8 mouse cellular contexts compared by ENCODE assay signal in the genomic region with DNA sequence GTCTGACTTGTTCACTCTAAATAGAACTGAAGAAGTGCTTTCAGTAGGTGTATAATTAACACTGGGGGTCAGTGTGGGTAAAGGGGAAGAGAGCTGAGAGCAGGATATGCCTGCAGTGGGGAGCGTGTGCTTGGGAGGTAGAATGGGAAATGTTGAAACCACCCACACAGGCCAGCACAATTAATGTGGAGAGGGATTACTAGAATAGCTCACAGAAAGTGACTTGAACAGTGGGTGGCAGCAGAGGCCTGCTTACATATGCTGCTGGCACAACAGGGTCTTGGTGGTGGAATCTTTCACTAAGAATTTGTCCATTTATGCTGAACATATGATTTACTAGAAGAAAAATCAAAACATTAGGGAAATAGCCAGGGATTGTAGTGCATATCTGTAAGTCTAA. TPM values are rescaled to one million over a fixed set of nuclear protein-coding genes. Genes with fewer than 3 reads are reported as not detected.
DNase-seq lines count a peak whose midpoint lies in the region; ATAC-seq and TF ChIP-seq lines count a peak whose summit lies in the region.

No protein-coding gene starts in this region.

- H3K4me2 ChIP-seq in heart, embryonic 11.5 days, result peak overlapping the region; percentile 78
- H3K4me2 ChIP-seq in kidney, postnatal 0 days (ENCODE audit: low read length), result peak overlapping the region; percentile 85
- H3K4me2 ChIP-seq in liver, embryonic 14.5 days (ENCODE audit: low read depth), result peak overlapping the region; percentile 80
- peak overlapping the region; percentile 82 for H3K4me2 ChIP-seq in neural tube, embryonic 12.5 days (replicated peaks)

- peak; percentile 72 for TF ChIP-seq CTCF in kidney, postnatal 0 days (IDR thresholded peaks at IDR 0.05; ENCODE audit: low read depth)
- peak; percentile 69 for TF ChIP-seq CTCF in liver, embryonic 14.5 days (IDR thresholded peaks at IDR 0.05; ENCODE audit: low read depth)

- H3K27ac ChIP-seq in heart, embryonic 11.5 days (ENCODE audit: low read depth, low read length), result no peak overlapping the region
- no peak overlapping the region for H3K27ac ChIP-seq in kidney, postnatal 0 days
- no peak overlapping the region for H3K27ac ChIP-seq in liver, embryonic 14.5 days
- H3K27ac ChIP-seq in neural tube, embryonic 12.5 days, result no peak overlapping the region

- H3K27me3 ChIP-seq in heart, embryonic 11.5 days (ENCODE audit: control insufficient read depth, insufficient read depth, low read length), result no peaks in the 10 kb centered on the region
- H3K27me3 ChIP-seq in kidney, postnatal 0 days (ENCODE audit: insufficient read depth, low read length), result no peaks in the 10 kb centered on the region
- H3K27me3 ChIP-seq in liver, embryonic 14.5 days (ENCODE audit: control insufficient read depth, insufficient read depth, low read length), result no peaks in the 10 kb centered on the region
- no peaks in the 10 kb centered on the region for H3K27me3 ChIP-seq in neural tube, embryonic 12.5 days (replicated peaks)

- H3K9ac ChIP-seq in heart, embryonic 11.5 days (ENCODE audit: low read depth, low read length), result no peak overlapping the region
- H3K9ac ChIP-seq in kidney, postnatal 0 days (ENCODE audit: low read depth, low read length), result no peak overlapping the region
- no peak overlapping the region for H3K9ac ChIP-seq in liver, embryonic 14.5 days (replicated peaks)
- peak overlapping the region; percentile 49 for H3K9ac ChIP-seq in neural tube, embryonic 12.5 days

- H3K4me3 ChIP-seq in heart, embryonic 11.5 days (ENCODE audit: low read depth, low read length), result peak overlapping the region; percentile 75; the same call in 1 of the 2 replicates
- peak overlapping the region; percentile 92; the same call in 1 of the 2 replicates for H3K4me3 ChIP-seq in kidney, postnatal 0 days (replicated peaks; ENCODE audit: low read depth, low read length)
- peak overlapping the region in 1 of 2 experiments; percentile 72; a peak in 2 of 4 replicates for H3K4me3 ChIP-seq in liver, embryonic 14.5 days (ENCODE audit: insufficient read depth in 1 of 2, low read depth in 2 of 2, low read length in 2 of 2)
- peak overlapping the region; percentile 73 for H3K4me3 ChIP-seq in neural tube, embryonic 12.5 days

- ATAC-seq in heart, embryonic 11.5 days (replicated peaks; ENCODE audit: insufficient number of reproducible peaks, low FRiP score, low TSS enrichment), result no peak
- no peak for ATAC-seq in kidney, postnatal 0 days (replicated peaks; ENCODE audit: low FRiP score, low read depth)
- ATAC-seq in liver, embryonic 14.5 days (ENCODE audit: insufficient read depth), result no peak
- no peak for ATAC-seq in neural tube, embryonic 12.5 days (ENCODE audit: low FRiP score, low read depth)

- peak; percentile 37 for DNase-seq in urinary bladder, postnatal 14 days (ENCODE audit: low spot score)
- no peak for DNase-seq in urinary bladder, adult 18-20 months (ENCODE audit: low spot score in 2 of 2)
- DNase-seq in embryo, embryonic 10.5 days (ENCODE audit: low spot score), result peak; percentile 69
- peak; percentile 87 for DNase-seq in kidney, postnatal 0 days (ENCODE audit: low spot score)
- DNase-seq in liver, embryonic 14.5 days (ENCODE audit: low read depth in 3 of 3, low spot score in 3 of 3), result no peak
- no peak for DNase-seq in yolk sac, embryonic 10.5 days (ENCODE audit: low spot score)

- peaks cover 39% of the 10 kb centered on the region for H3K4me1 ChIP-seq in heart, embryonic 11.5 days (ENCODE audit: control insufficient read depth, insufficient read depth, low read length)
- peaks cover 29% of the 10 kb centered on the region for H3K4me1 ChIP-seq in kidney, postnatal 0 days (replicated peaks; ENCODE audit: insufficient read depth, low read length)
- H3K4me1 ChIP-seq in liver, embryonic 14.5 days (replicated peaks; ENCODE audit: control insufficient read depth in 2 of 2, insufficient read depth in 2 of 2, low read length in 1 of 2), result peaks cover 28 to 35% of the 10 kb centered on the region in 2 experiments
- peaks cover 47% of the 10 kb centered on the region for H3K4me1 ChIP-seq in neural tube, embryonic 12.5 days

- H3K9me3 ChIP-seq in heart, embryonic 11.5 days (replicated peaks; ENCODE audit: control insufficient read depth, low read length), result no peaks in the 10 kb centered on the region
- H3K9me3 ChIP-seq in kidney, postnatal 0 days (replicated peaks; ENCODE audit: low read length), result no peaks in the 10 kb centered on the region
- H3K9me3 ChIP-seq in liver, embryonic 14.5 days (ENCODE audit: control insufficient read depth, low read length), result no peaks in the 10 kb centered on the region
- no peaks in the 10 kb centered on the region for H3K9me3 ChIP-seq in neural tube, embryonic 12.5 days

- no peak for TF ChIP-seq EP300 in liver, embryonic 14.5 days (IDR thresholded peaks at IDR 0.05; ENCODE audit: low read depth)

- peaks cover 16% of the 10 kb centered on the region for H3K36me3 ChIP-seq in heart, embryonic 11.5 days (ENCODE audit: control insufficient read depth, insufficient read depth, low read length)
- peaks cover 22% of the 10 kb centered on the region for H3K36me3 ChIP-seq in kidney, postnatal 0 days (ENCODE audit: insufficient read depth, low read length)
- peaks cover 30% of the 10 kb centered on the region for H3K36me3 ChIP-seq in liver, embryonic 14.5 days (replicated peaks; ENCODE audit: control insufficient read depth, insufficient read depth, low read depth)
- H3K36me3 ChIP-seq in neural tube, embryonic 12.5 days, result peaks cover 25% of the 10 kb centered on the region

- 21% methylated on average over 1 of the region's 1 CpGs for WGBS in heart, embryonic 11.5 days (ENCODE audit: insufficient replicate concordance)
- 4% methylated on average over 1 of the region's 1 CpGs for WGBS in kidney, postnatal 0 days
- 29% methylated on average over 1 of the region's 1 CpGs for WGBS in liver, embryonic 14.5 days (ENCODE audit: insufficient replicate concordance)
- 8% methylated on average over 1 of the region's 1 CpGs for WGBS in neural tube, embryonic 12.5 days

RNA-seq across cellular contexts. Expression of a gene that starts 2.2 kb away (rescaled TPM):
- 13.4 and 18.8 TPM in 2 replicates for polyA plus RNA-seq in heart, embryonic 11.5 days (2014; fragmentation: Nextera tagmentation; extraction: Ambion mirVana)
- polyA plus RNA-seq in kidney, postnatal 0 days (2015; fragmentation: Nextera tagmentation; extraction: Ambion mirVana), result 21.6 and 22.4 TPM in 2 replicates
- 2.8 and 3.3 TPM in 2 replicates for polyA plus RNA-seq in liver, embryonic 14.5 days (2012; rRNA removed)
- 4.3 and 5.7 TPM in 2 replicates for polyA plus RNA-seq in liver, embryonic 14.5 days (2014; fragmentation: Nextera tagmentation; extraction: Ambion mirVana)
- 28.3 and 28.6 TPM in 2 replicates for polyA plus RNA-seq in neural tube, embryonic 12.5 days (2016; fragmentation: Nextera tagmentation; extraction: Ambion mirVana)

RNA-seq across cellular contexts. Expression of a gene that starts 5.8 kb away (rescaled TPM):
- 221 and 230 TPM in 2 replicates for polyA plus RNA-seq in heart, embryonic 11.5 days (2014; fragmentation: Nextera tagmentation; extraction: Ambion mirVana)
- 195 and 223 TPM in 2 replicates for polyA plus RNA-seq in kidney, postnatal 0 days (2015; fragmentation: Nextera tagmentation; extraction: Ambion mirVana)
- polyA plus RNA-seq in liver, embryonic 14.5 days (2012; rRNA removed), result 49.6 and 58.8 TPM in 2 replicates
- 127 and 138 TPM in 2 replicates for polyA plus RNA-seq in liver, embryonic 14.5 days (2014; fragmentation: Nextera tagmentation; extraction: Ambion mirVana)
- polyA plus RNA-seq in neural tube, embryonic 12.5 days (2016; fragmentation: Nextera tagmentation; extraction: Ambion mirVana), result 219 and 228 TPM in 2 replicates

RNA-seq across cellular contexts. Expression of a gene that starts 10.4 kb away (rescaled TPM):
- 23.4 and 24.1 TPM in 2 replicates for polyA plus RNA-seq in heart, embryonic 11.5 days (2014; fragmentation: Nextera tagmentation; extraction: Ambion mirVana)
- 20.2 and 20.6 TPM in 2 replicates for polyA plus RNA-seq in kidney, postnatal 0 days (2015; fragmentation: Nextera tagmentation; extraction: Ambion mirVana)
- polyA plus RNA-seq in liver, embryonic 14.5 days (2012; rRNA removed), result 16.8 and 20.8 TPM in 2 replicates
- polyA plus RNA-seq in liver, embryonic 14.5 days (2014; fragmentation: Nextera tagmentation; extraction: Ambion mirVana), result 3.1 and 4.0 TPM in 2 replicates
- polyA plus RNA-seq in neural tube, embryonic 12.5 days (2016; fragmentation: Nextera tagmentation; extraction: Ambion mirVana), result 53.3 and 57.7 TPM in 2 replicates

RNA-seq across cellular contexts. Expression of a gene that starts 22.9 kb away (rescaled TPM):
- polyA plus RNA-seq in heart, embryonic 11.5 days (2014; fragmentation: Nextera tagmentation; extraction: Ambion mirVana), result 78.1 and 84.6 TPM in 2 replicates
- 57.3 and 62.8 TPM in 2 replicates for polyA plus RNA-seq in kidney, postnatal 0 days (2015; fragmentation: Nextera tagmentation; extraction: Ambion mirVana)
- polyA plus RNA-seq in liver, embryonic 14.5 days (2012; rRNA removed), result 36.4 and 37.1 TPM in 2 replicates
- polyA plus RNA-seq in liver, embryonic 14.5 days (2014; fragmentation: Nextera tagmentation; extraction: Ambion mirVana), result 28.4 and 33.8 TPM in 2 replicates
- polyA plus RNA-seq in neural tube, embryonic 12.5 days (2016; fragmentation: Nextera tagmentation; extraction: Ambion mirVana), result 90.8 and 99.7 TPM in 2 replicates

RNA-seq across cellular contexts. Expression of a gene that starts 28.8 kb away (rescaled TPM):
- 106 and 127 TPM in 2 replicates for polyA plus RNA-seq in heart, embryonic 11.5 days (2014; fragmentation: Nextera tagmentation; extraction: Ambion mirVana)
- polyA plus RNA-seq in kidney, postnatal 0 days (2015; fragmentation: Nextera tagmentation; extraction: Ambion mirVana), result 0.32 and 0.33 TPM in 2 replicates
- polyA plus RNA-seq in liver, embryonic 14.5 days (2012; rRNA removed), result 0.02 TPM in 2 replicates
- polyA plus RNA-seq in liver, embryonic 14.5 days (2014; fragmentation: Nextera tagmentation; extraction: Ambion mirVana), result 0.09 TPM in 1 of 2 replicates, not detected in the other
- 3.5 and 5.1 TPM in 2 replicates for polyA plus RNA-seq in neural tube, embryonic 12.5 days (2016; fragmentation: Nextera tagmentation; extraction: Ambion mirVana)

Comparison
In these comparisons a context has a peak if more than half of its experiments do, and no peak if none do; other contexts are left out.
1. DNase-seq: peak in urinary bladder, postnatal 14 days (single experiment), embryo, embryonic 10.5 days (single experiment) and kidney, postnatal 0 days (single experiment); none in urinary bladder, adult 18-20 months (0 of 2), liver, embryonic 14.5 days (0 of 3) and yolk sac, embryonic 10.5 days (single experiment).
2. Peak in every context shown above with its lines, with median percentiles within 50 percentile points of each other: H3K4me2 ChIP-seq.